Mouse (Mus musculus): ENCODE results near the gene Atn1. TPM values are rescaled to one million over a fixed set of nuclear protein-coding genes. Genes with fewer than 3 reads are reported as not detected.

Gene Atn1
- polyA plus RNA-seq, 3 experiments from 2014 or later: 4.8 to 5.4 (median 5.2) TPM

GRCm38 (mm10) chr6:124708289-124708889 lies 47.9 kb downstream of the Atn1 start:
- ATAC-seq: no peak

GRCm38 (mm10) chr6:124706061-124706627 lies 50.2 kb downstream of the Atn1 start:
- no peak for ATAC-seq

- no peak for ATAC-seq
These were observed 51.9 kb downstream of the Atn1 start for GRCm38 (mm10) chr6:124704417-124704816.

DNA sequence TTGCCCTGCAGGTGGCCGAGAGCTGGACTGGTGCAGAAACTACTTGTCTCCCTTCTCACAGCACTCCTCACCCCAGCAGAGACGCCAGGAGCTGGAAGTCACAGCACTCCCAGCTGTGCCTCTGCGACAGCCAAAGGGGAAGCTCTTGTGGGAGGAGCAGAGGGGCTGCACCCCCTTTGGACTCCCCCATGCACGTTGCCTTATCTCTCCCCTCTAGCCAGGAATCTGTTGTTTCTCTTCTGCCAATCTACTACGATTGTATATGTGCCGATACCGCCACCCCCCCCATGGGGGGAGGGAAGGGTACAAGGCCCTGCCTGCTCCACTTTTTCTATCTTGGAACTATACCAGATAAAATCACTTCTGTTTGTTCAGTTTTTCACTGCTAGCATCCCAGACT lies 52.5 kb downstream of the Atn1 start:
- no peak for ATAC-seq

DNA sequence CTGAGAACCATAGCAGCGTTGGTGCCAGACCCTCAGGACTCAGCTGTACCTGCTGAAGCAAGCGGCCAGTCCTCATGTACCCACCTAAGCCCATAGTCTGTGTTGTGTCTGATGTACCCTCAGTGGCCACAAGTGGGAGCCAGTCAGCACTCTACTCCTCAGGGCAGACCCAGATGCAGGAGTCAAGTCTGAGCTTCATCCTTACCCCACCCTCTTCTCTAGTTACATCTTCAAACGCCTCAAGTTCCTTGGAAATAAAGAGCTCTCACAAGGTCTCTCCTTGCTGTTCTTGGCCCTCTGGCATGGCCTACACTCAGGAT lies 53.6 kb downstream of the Atn1 start:
- ATAC-seq: peak; percentile 88

DNA sequence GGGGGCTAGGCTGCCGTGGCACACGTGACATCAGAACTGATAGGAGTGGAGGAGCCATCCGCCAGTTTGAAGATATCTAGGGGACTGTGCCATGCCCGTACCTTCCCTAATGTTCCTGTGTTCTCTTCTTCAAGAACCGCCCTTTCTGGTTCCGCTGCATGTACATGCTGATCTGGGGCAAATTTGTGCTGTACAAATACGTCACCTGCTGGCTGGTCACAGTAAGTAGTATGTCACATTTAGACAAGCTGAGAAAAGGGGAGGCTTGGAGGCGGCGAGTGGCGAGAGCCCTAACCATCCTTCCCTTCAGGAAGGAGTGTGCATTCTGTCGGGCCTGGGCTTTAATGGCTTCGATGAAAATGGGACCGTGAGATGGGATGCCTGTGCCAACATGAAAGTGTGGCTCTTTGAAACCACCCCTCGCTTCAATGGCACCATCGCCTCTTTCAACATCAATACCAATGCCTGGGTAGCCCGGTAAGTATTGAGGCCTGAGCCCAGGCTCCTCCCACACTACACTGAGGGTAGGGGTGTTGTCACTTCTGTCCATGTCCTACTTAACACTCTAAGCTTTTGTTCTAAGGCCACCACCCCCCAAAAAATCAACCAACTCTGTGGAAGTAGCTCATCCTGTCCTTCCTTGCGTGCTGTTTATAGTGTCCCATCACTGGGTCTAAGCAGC lies 54.1 kb downstream of the Atn1 start:
- ATAC-seq: no peak

DNA sequence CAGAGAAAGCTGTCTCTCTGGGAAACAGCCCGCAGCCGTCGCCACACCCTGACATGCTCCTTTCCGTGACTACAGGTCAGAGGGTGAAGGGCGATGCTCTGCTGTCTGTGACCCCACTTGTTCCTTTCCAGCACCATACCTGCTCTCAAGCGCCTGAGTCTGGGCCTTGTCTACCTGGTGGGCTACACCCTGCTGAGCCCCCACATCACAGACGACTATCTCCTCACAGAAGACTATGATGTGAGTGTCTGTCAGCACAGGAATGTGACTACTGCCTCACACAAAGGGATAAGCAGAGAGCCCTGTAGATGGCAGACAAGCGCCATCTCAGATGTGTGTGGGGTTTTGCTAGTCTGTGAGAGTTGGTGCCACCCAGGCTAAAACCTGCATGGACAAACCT lies 55.0 kb downstream of the Atn1 start:
- ATAC-seq: no peak

DNA sequence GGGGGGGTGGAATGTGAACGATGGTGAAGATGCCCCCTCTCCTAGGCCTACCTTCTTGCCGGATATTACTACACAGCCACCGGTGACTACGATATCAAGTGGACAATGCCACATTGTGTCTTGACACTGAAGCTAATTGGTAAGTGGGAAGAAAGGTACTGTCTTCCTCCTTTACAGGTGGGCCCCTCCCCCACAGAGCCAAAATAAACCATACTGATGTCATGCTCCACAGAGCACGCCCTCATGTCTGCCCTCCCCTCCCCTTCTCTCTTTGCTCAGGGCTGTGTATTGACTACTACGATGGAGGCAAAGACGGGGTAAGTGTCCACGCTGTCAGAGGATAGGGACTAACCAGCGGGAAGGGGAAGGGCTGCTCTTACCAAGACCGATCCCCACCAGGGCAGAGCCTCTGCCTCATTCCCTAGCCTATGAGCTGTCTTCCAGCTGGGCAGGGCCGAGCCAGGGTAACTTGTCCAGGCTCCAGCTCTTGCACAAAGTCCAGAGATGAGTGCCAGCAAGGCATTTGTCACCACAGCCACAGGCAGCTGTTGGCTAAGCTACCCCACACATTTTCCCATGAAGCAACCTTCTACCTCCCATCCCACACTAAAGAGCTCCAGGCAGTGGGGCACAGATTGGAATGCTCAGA lies 56.2 kb downstream of the Atn1 start:
- no peak for ATAC-seq

DNA sequence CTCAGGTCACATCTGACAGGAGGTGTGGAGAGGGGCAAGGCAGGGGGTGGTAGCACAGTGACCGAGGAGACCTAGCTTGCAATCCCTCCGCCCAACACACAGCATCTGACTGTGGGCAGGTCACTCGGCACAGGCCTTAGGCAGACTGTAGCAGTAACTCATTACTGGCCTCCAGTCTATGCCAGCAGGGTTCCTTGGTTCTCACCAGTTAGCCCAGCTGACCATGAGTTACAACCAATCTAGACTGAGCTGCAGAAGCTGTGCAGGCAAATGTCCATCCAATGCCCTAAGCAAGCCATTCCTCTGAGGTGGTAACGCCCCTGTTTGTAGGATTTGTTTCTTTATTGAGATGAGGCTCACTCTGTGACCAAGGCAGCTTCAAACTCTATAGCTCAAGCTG lies 57.0 kb downstream of the Atn1 start:
- no peak for ATAC-seq

GRCm38 (mm10) chr6:124698751-124699150 lies 57.6 kb downstream of the Atn1 start:
- ATAC-seq: no peak

GRCm38 (mm10) chr6:124696441-124697150 lies 59.7 kb downstream of the Atn1 start:
- no peak for ATAC-seq

- peak; percentile 41 for ATAC-seq
These were observed 62.0 kb downstream of the Atn1 start for GRCm38 (mm10) chr6:124694166-124694955.

DNA sequence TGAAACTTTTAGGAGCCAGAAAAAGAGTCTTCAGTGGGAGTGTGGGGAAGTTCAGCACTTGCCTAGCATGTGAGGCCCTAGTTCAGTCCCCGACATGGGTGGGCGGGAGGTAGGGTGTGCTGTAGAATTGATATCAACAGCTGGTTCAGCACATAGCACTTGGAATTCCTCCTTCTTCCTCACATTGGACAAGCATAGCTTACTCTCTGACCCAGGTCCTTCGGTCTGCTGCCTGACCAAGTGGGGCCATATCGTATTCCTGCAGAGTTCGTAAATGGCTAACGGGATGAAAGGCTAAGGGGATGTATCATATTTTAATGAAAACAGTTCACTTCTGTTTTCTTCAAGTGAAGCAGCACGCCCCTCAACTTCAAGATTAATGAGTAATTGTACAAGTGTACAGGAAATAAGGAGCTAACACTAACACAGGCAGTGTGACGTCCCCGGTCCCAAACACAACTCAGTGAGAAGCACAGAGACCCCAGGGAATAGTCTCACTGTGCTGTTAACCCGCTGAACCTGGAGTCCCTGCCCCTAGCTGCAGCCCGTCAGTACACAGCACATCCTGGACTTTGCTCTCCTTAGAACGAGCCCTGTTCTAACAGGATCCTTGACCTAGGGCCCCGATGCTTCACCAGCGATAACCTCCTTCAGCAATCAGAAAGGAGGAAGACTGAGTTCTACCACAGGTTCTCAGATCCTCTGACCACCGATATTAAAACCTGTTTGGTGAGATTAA lies 62.9 kb downstream of the Atn1 start:
- ATAC-seq: no peak

Other genes with a start within 250 kb of the Atn1 start
- under 1 TPM; 0.19 to 0.44 (median 0.43) TPM for gene C1ra, start 244.1 kb downstream of the Atn1 start, polyA plus RNA-seq (2017; shearing (Covaris generic))
- gene C1s1, start 214.2 kb downstream of the Atn1 start, polyA plus RNA-seq (2017; shearing (Covaris generic)): not detected
- not detected for gene C1rb, start 186.2 kb downstream of the Atn1 start, polyA plus RNA-seq (2017; shearing (Covaris generic))
- gene C1s2, start 120.4 kb downstream of the Atn1 start, polyA plus RNA-seq (2017; shearing (Covaris generic)): not detected
- 10 to 100 TPM; 20.3 to 27.2 (median 24.9) TPM for gene Lpcat3, start 93.5 kb downstream of the Atn1 start, polyA plus RNA-seq (2017; shearing (Covaris generic))
- 100 to 1,000 TPM; 373 to 490 (median 480) TPM for gene Emg1, start 44.3 kb downstream of the Atn1 start, polyA plus RNA-seq (2017; shearing (Covaris generic))
- 10 to 100 TPM; 60.8 to 70.7 (median 70.0) TPM for gene Phb2, start 44.2 kb downstream of the Atn1 start, polyA plus RNA-seq (2017; shearing (Covaris generic))
- gene Ptpn6, start 17.8 kb downstream of the Atn1 start, polyA plus RNA-seq (2017; shearing (Covaris generic)): 100 to 1,000 TPM; 143 to 191 (median 176) TPM
- 100 to 1,000 TPM; 415 to 626 (median 536) TPM for gene Grcc10, start 15.2 kb downstream of the Atn1 start, polyA plus RNA-seq (2017; shearing (Covaris generic))
- not detected for gene Gm45234, start 503 bp downstream of the Atn1 start, polyA plus RNA-seq (2017; shearing (Covaris generic))
- 10 to 100 TPM in 2 of 3 experiments, 1 to 10 TPM in 1; 3.5 to 23.1 (median 12.8) TPM for gene Eno2, start 13.1 kb upstream of the Atn1 start, polyA plus RNA-seq (2017; shearing (Covaris generic))
- gene Lrrc23, start 23.2 kb upstream of the Atn1 start, polyA plus RNA-seq (2017; shearing (Covaris generic)): 1 to 10 TPM; 1.5 to 4.2 (median 3.4) TPM
- gene Spsb2, start 52.1 kb upstream of the Atn1 start, polyA plus RNA-seq (2017; shearing (Covaris generic)): 1 to 10 TPM; 1.5 to 3.2 (median 2.1) TPM
- 10 to 100 TPM; 77.6 to 91.2 (median 82.5) TPM for gene Tpi1, start 57.8 kb upstream of the Atn1 start, polyA plus RNA-seq (2017; shearing (Covaris generic))
- gene Usp5, start 73.0 kb upstream of the Atn1 start, polyA plus RNA-seq (2017; shearing (Covaris generic)): 10 to 100 TPM; 69.1 to 81.5 (median 73.8) TPM
- 100 to 1,000 TPM in 1 of 3 experiments, 10 to 100 TPM in 1, 1 to 10 TPM in 1; 7.6 to 142 (median 17.9) TPM for gene Cdca3, start 73.0 kb upstream of the Atn1 start, polyA plus RNA-seq (2017; shearing (Covaris generic))
- under 1 TPM in 2 of 3 experiments, not detected in 1; 0.44 to 0.48 TPM for gene Gnb3, start 83.8 kb upstream of the Atn1 start, polyA plus RNA-seq (2017; shearing (Covaris generic))
- under 1 TPM in 2 of 3 experiments, not detected in 1; 0.30 to 0.36 TPM for gene P3h3, start 101.2 kb upstream of the Atn1 start, polyA plus RNA-seq (2017; shearing (Covaris generic))
- gene Gpr162, start 107.5 kb upstream of the Atn1 start, polyA plus RNA-seq (2017; shearing (Covaris generic)): under 1 TPM in 2 of 3 experiments, not detected in 1; 0.16 to 0.19 TPM
- gene Cd4, start 131.7 kb upstream of the Atn1 start, polyA plus RNA-seq (2017; shearing (Covaris generic)): 100 to 1,000 TPM; 319 to 446 (median 407) TPM
- 10 to 100 TPM; 30.8 to 40.1 (median 38.3) TPM for gene Lag3, start 155.2 kb upstream of the Atn1 start, polyA plus RNA-seq (2017; shearing (Covaris generic))
- 10 to 100 TPM in 2 of 3 experiments, 1 to 10 TPM in 1; 9.5 to 15.5 (median 12.1) TPM for gene Ptms, start 163.6 kb upstream of the Atn1 start, polyA plus RNA-seq (2017; shearing (Covaris generic))
- 10 to 100 TPM; 35.6 to 70.5 (median 42.2) TPM for gene Mlf2, start 174.9 kb upstream of the Atn1 start, polyA plus RNA-seq (2017; shearing (Covaris generic))
- 10 to 100 TPM; 36.7 to 65.7 (median 62.6) TPM for gene Cops7a, start 209.0 kb upstream of the Atn1 start, polyA plus RNA-seq (2017; shearing (Covaris generic))
- gene Pianp, start 240.2 kb upstream of the Atn1 start, polyA plus RNA-seq (2017; shearing (Covaris generic)): under 1 TPM in 2 of 3 experiments, not detected in 1; 0.46 to 0.48 TPM